Mouse (Mus musculus) forelimb bud, embryonic 11.5 days (tissue): ENCODE data around the gene Cd1d1.
A peak's percentile ranks its signal among the peaks of the same experiment; 100 is the strongest.
"Not testable (repeated sequence)": the region's sequence is repeated elsewhere in the genome, so short reads cannot be mapped to it uniquely, and the experiment has no call there.

Source experiments
- DNase-seq: peaks from one replicate; pipeline ENCODE4 v3.0.0-alpha.2; 2012; ENCODE audit warnings: low read depth, low spot score

Cd1d1 gene

GRCm38 (mm10) chr3:86999415-86999740 lies at the start of gene Cd1d1:
Gene Cd1d1, minus strand, starts transcription at chr3:86999441.
- no peak for DNase-seq

- DNase-seq = no peak
Observed at GRCm38 (mm10) chr3:87047801-87048200, 48.6 kb upstream of the Cd1d1 start.

- DNase-seq = no peak
Observed at GRCm38 (mm10) chr3:87041733-87042132, 42.5 kb upstream of the Cd1d1 start.

GRCm38 (mm10) chr3:87038500-87038899 lies 39.3 kb upstream of the Cd1d1 start:
- no peak for DNase-seq

- DNase-seq = no peak
Observed at GRCm38 (mm10) chr3:87034061-87034460, 34.8 kb upstream of the Cd1d1 start.

- peak; percentile 81 for DNase-seq
Observed at GRCm38 (mm10) chr3:87033357-87033756, 34.1 kb upstream of the Cd1d1 start.

- DNase-seq = peak; percentile 71
Observed at GRCm38 (mm10) chr3:87030855-87031254, 31.6 kb upstream of the Cd1d1 start.

- no peak for DNase-seq
Observed at GRCm38 (mm10) chr3:87017707-87018106, 18.5 kb upstream of the Cd1d1 start.

- no peak for DNase-seq
Observed at GRCm38 (mm10) chr3:87017001-87017400, 17.8 kb upstream of the Cd1d1 start.

GRCm38 (mm10) chr3:87015931-87016330 lies 16.7 kb upstream of the Cd1d1 start:
- no peak for DNase-seq

- DNase-seq = not testable (repeated sequence)
Observed at GRCm38 (mm10) chr3:87012406-87012805, 13.2 kb upstream of the Cd1d1 start.

GRCm38 (mm10) chr3:87008281-87008680 lies 9.0 kb upstream of the Cd1d1 start:
- not testable (repeated sequence) for DNase-seq

- no peak for DNase-seq
Observed at GRCm38 (mm10) chr3:87000676-87001075, 1.4 kb upstream of the Cd1d1 start.

- no peak for DNase-seq
Observed at GRCm38 (mm10) chr3:87000051-87000450, 810 bp upstream of the Cd1d1 start.

GRCm38 (mm10) chr3:86998433-86999414 lies 517 bp downstream of the Cd1d1 start:
- DNase-seq = peak; percentile 75

- DNase-seq = no peak
Observed at GRCm38 (mm10) chr3:86996111-86996510, 3.1 kb downstream of the Cd1d1 start.

- DNase-seq = no peak
Observed at GRCm38 (mm10) chr3:86995381-86995780, 3.9 kb downstream of the Cd1d1 start.

GRCm38 (mm10) chr3:86986969-86987368 lies 12.3 kb downstream of the Cd1d1 start:
- not testable (repeated sequence) for DNase-seq

- DNase-seq = no peak
Observed at GRCm38 (mm10) chr3:86986490-86986889, 12.8 kb downstream of the Cd1d1 start.

GRCm38 (mm10) chr3:86983382-86983781 lies 15.9 kb downstream of the Cd1d1 start:
- DNase-seq = no peak

GRCm38 (mm10) chr3:86976546-86976945 lies 22.7 kb downstream of the Cd1d1 start:
- peak; percentile 82 for DNase-seq

GRCm38 (mm10) chr3:86975150-86975549 lies 24.1 kb downstream of the Cd1d1 start:
- no peak for DNase-seq
